Mouse (Mus musculus) CH12.LX (cell line): ENCODE results near the gene Atrnl1.

Experiments used
- CTCF ChIP-seq, 2 experiments: IDR thresholded peaks in 1 of 2; conservative IDR thresholded peaks in 1 of 2; 2 replicates each; pipeline ENCODE4 v1.5.1; 2011 to 2012; ENCODE audit warnings: low read depth in 2 of 2, low read length in 2 of 2, improper control_type of control experiment in 1 of 2, inconsistent platforms in 1 of 2, mild to moderate bottlenecking in 1 of 2, moderate library complexity in 1 of 2
- EP300 ChIP-seq: IDR thresholded peaks from 2 replicates; pipeline ENCODE4 v1.6.1; 2011; ENCODE audit warnings: low read length, improper control_type of control experiment
- HCFC1 ChIP-seq: IDR thresholded peaks from 2 replicates; pipeline ENCODE4 v1.6.1; 2012; ENCODE audit warnings: low read depth, mild to moderate bottlenecking, inconsistent platforms, low read length, improper control_type of control experiment
- MAFK ChIP-seq: IDR thresholded peaks from 2 replicates; pipeline ENCODE4 v1.6.1; 2011; ENCODE audit warnings: low read length, improper control_type of control experiment; ENCODE audit not compliant: insufficient replicate concordance
- MAX ChIP-seq: IDR thresholded peaks from 2 replicates; pipeline ENCODE4 v1.6.1; 2011; ENCODE audit warnings: low read length, improper control_type of control experiment
- POLR2A ChIP-seq: IDR thresholded peaks from 2 replicates; pipeline ENCODE4 v1.6.1; 2011; ENCODE audit warnings: low read depth, mild to moderate bottlenecking, improper control_type of control experiment, low read length
- POLR2AphosphoS2 ChIP-seq: IDR thresholded peaks from 2 replicates; pipeline ENCODE4 v1.6.1; 2011; ENCODE audit warnings: low read depth, low read length, improper control_type of control experiment
- RAD21 ChIP-seq: IDR thresholded peaks from 2 replicates; pipeline ENCODE4 v1.6.1; 2011; ENCODE audit warnings: low read depth, mild to moderate bottlenecking, low read length, improper control_type of control experiment, moderate library complexity
- TCF12 ChIP-seq: IDR thresholded peaks from 2 replicates; pipeline ENCODE4 v1.6.1; 2014; ENCODE audit warnings: low read depth, mild to moderate bottlenecking, inconsistent platforms, low read length, improper control_type of control experiment
- USF1 ChIP-seq: IDR thresholded peaks from 2 replicates; pipeline ENCODE4 v1.6.1; 2014; ENCODE audit warnings: low read depth, mild to moderate bottlenecking, inconsistent platforms, low read length, improper control_type of control experiment

GRCm38 (mm10) chr19:58166147-58166546, 555.3 kb downstream of the Atrnl1 start:
- TF ChIP-seq CTCF (conservative IDR thresholded peaks at IDR 0.05 in 1 of 2, IDR thresholded peaks at IDR 0.05 in 1 of 2; ENCODE audit: low read depth in 2 of 2, low read length in 2 of 2), result no peak
- no peak for TF ChIP-seq RAD21
- TF ChIP-seq POLR2AphosphoS2, result no peak
- no peak for TF ChIP-seq HCFC1
- TF ChIP-seq TCF12, result no peak
- no peak for TF ChIP-seq POLR2A
- TF ChIP-seq EP300, result no peak
- TF ChIP-seq MAX, result no peak
- no peak for TF ChIP-seq MAFK
- no peak for TF ChIP-seq USF1
